Mouse (Mus musculus): ENCODE measurements at regions not wholly inside any gene's neighbourhood (a gene's known extent, or its start where the extent isn't known, plus 50 kb on each side); places are given as distances from the start of the nearest gene placed in this dataset.
"Not testable (repeated sequence)": the region's sequence is repeated elsewhere in the genome, so short reads cannot be mapped to it uniquely, and the experiment has no call there.

- peak; percentile 90 for ATAC-seq (replicated peaks; ENCODE audit: low FRiP score)
- Histone ChIP-seq H3K27me3 (no peaks in the 10 kb centered on the region), H3K36me3 (no peaks in the 10 kb centered on the region), H3K4me3 (replicated peaks) (no peak overlapping the region), H3K4me1 (peaks cover 18% of the 10 kb centered on the region), H3K4me2 (no peak overlapping the region), H3K9me3 (replicated peaks) (no peaks in the 10 kb centered on the region), H3K9ac (no peak overlapping the region), H3K27ac (peak overlapping the region; percentile 81)
- 8% methylated on average over 9 of the region's 9 CpGs for WGBS
These were observed 255.0 kb upstream of the Tmpo start for GRCm38 (mm10) chr10:91436091-91436569.

DNA sequence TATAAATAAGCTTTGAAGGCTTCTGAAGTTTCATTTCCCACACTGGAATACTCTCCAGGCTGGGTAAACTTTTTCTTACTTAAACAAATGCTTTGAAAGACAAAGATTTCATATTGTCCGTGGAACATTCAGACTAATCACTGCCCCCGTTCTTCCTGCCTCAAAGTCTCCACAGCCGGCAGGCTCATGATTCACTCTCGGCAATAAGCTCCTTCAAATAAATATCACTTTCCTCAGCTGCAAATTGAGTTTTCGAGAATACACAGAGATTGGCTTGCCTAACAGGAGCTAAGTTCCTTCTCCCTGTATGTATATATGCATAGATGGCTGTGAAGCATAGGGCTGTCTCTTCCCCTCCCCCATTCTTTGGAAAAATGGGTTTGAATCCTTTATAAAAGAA, 249.2 kb upstream of the Tmpo start:
- no peaks in the 10 kb centered on the region for H3K36me3 ChIP-seq
- H3K4me2 ChIP-seq = peak overlapping the region; percentile 22
- H3K27me3 ChIP-seq = no peaks in the 10 kb centered on the region
- no peak for ATAC-seq (replicated peaks; ENCODE audit: low FRiP score)
- 16% methylated on average over 5 of the region's 5 CpGs for WGBS
- no peak overlapping the region for H3K9ac ChIP-seq
- H3K4me3 ChIP-seq (replicated peaks) = no peak overlapping the region
- H3K4me1 ChIP-seq = peaks cover 13% of the 10 kb centered on the region
- H3K27ac ChIP-seq = 0 out of 2 replicates have a peak overlapping the region, but pooled peaks have one; percentile 9
- H3K9me3 ChIP-seq (replicated peaks) = no peaks in the 10 kb centered on the region

GRCm38 (mm10) chr10:91426584-91426983, 245.5 kb upstream of the Tmpo start:
- 88% methylated on average over 3 of the region's 3 CpGs for WGBS
- Histone ChIP-seq H3K36me3 (no peaks in the 10 kb centered on the region), H3K27me3 (no peaks in the 10 kb centered on the region), H3K27ac (no peak overlapping the region), H3K9ac (no peak overlapping the region), H3K4me3 (replicated peaks) (no peak overlapping the region), H3K4me1 (peaks cover 8% of the 10 kb centered on the region), H3K9me3 (replicated peaks) (no peaks in the 10 kb centered on the region), H3K4me2 (no peak overlapping the region)
- ATAC-seq (replicated peaks; ENCODE audit: low FRiP score) = no peak

- H3K27ac ChIP-seq; H3K9me3 ChIP-seq (replicated peaks); H3K4me2 ChIP-seq; H3K4me3 ChIP-seq (replicated peaks); H3K9ac ChIP-seq; H3K4me1 ChIP-seq; H3K36me3 ChIP-seq; ATAC-seq (replicated peaks; ENCODE audit: low FRiP score); H3K27me3 ChIP-seq: not testable (repeated sequence)
- 86% methylated on average over 7 of the region's 7 CpGs for WGBS
These were observed 244.7 kb upstream of the Tmpo start for GRCm38 (mm10) chr10:91425625-91426385.

DNA sequence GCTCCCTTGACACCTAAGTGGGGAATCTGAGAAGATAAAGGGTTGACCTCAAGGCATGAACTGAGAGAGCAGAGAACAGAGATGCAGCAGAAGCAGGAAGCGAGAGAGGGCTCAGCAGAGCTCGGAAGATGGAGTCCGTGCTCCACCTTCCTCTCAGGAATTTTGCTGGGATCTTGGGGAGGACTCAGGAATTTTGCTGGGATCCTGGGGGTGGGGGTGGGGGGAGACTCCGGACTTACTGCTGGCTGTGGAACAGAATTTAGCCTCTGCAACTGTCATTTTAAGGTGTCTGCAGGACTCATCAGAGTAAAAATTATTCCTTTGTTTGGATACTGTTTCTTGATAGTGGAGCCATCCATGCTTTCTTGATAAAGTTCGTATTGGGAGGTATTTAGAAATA, 243.7 kb upstream of the Tmpo start:
- no peak overlapping the region for H3K9ac ChIP-seq
- H3K4me1 ChIP-seq = peaks cover 4% of the 10 kb centered on the region
- no peak overlapping the region for H3K4me2 ChIP-seq
- ATAC-seq (replicated peaks; ENCODE audit: low FRiP score) = no peak
- H3K36me3 ChIP-seq = no peaks in the 10 kb centered on the region
- WGBS = 72% methylated on average over 5 of the region's 5 CpGs
- H3K27ac ChIP-seq = no peak overlapping the region
- no peaks in the 10 kb centered on the region for H3K27me3 ChIP-seq
- H3K9me3 ChIP-seq (replicated peaks) = no peaks in the 10 kb centered on the region
- H3K4me3 ChIP-seq (replicated peaks) = no peak overlapping the region

GRCm38 (mm10) chr10:91387255-91387654, 206.1 kb upstream of the Tmpo start:
- Histone ChIP-seq H3K27me3 (no peaks in the 10 kb centered on the region), H3K9ac (no peak overlapping the region), H3K36me3 (no peaks in the 10 kb centered on the region), H3K4me2 (no peak overlapping the region), H3K9me3 (replicated peaks) (no peaks in the 10 kb centered on the region), H3K4me1 (no peaks in the 10 kb centered on the region), H3K4me3 (replicated peaks) (no peak overlapping the region), H3K27ac (no peak overlapping the region)
- ATAC-seq (replicated peaks; ENCODE audit: low FRiP score) = no peak
- WGBS = 82% methylated on average over 3 of the region's 3 CpGs

- Histone ChIP-seq H3K9me3 (replicated peaks) (no peaks in the 10 kb centered on the region), H3K36me3 (no peaks in the 10 kb centered on the region), H3K4me1 (no peaks in the 10 kb centered on the region), H3K4me3 (replicated peaks) (no peak overlapping the region), H3K27me3 (no peaks in the 10 kb centered on the region), H3K4me2 (no peak overlapping the region), H3K9ac (no peak overlapping the region), H3K27ac (no peak overlapping the region)
- no peak for ATAC-seq (replicated peaks; ENCODE audit: low FRiP score)
- 54% methylated on average over 2 of the region's 2 CpGs for WGBS
These were observed 203.3 kb upstream of the Tmpo start for GRCm38 (mm10) chr10:91384372-91384771.

GRCm38 (mm10) chr10:91376683-91377082, 195.6 kb upstream of the Tmpo start:
- Histone ChIP-seq H3K4me1 (no peaks in the 10 kb centered on the region), H3K9me3 (replicated peaks) (no peaks in the 10 kb centered on the region), H3K27me3 (no peaks in the 10 kb centered on the region), H3K9ac (no peak overlapping the region), H3K27ac (no peak overlapping the region), H3K4me2 (no peak overlapping the region), H3K4me3 (replicated peaks) (no peak overlapping the region), H3K36me3 (no peaks in the 10 kb centered on the region)
- ATAC-seq (replicated peaks; ENCODE audit: low FRiP score) = no peak
- 92% methylated on average over 3 of the region's 3 CpGs for WGBS

- Histone ChIP-seq H3K27ac (no peak overlapping the region), H3K27me3 (no peaks in the 10 kb centered on the region), H3K4me3 (replicated peaks) (no peak overlapping the region), H3K9me3 (replicated peaks) (no peaks in the 10 kb centered on the region), H3K9ac (no peak overlapping the region), H3K4me1 (no peaks in the 10 kb centered on the region), H3K4me2 (no peak overlapping the region), H3K36me3 (no peaks in the 10 kb centered on the region)
- no peak for ATAC-seq (replicated peaks; ENCODE audit: low FRiP score)
- 17% methylated on average over 1 of the region's 1 CpGs for WGBS
These were observed 186.4 kb upstream of the Tmpo start for GRCm38 (mm10) chr10:91367488-91367887.

DNA sequence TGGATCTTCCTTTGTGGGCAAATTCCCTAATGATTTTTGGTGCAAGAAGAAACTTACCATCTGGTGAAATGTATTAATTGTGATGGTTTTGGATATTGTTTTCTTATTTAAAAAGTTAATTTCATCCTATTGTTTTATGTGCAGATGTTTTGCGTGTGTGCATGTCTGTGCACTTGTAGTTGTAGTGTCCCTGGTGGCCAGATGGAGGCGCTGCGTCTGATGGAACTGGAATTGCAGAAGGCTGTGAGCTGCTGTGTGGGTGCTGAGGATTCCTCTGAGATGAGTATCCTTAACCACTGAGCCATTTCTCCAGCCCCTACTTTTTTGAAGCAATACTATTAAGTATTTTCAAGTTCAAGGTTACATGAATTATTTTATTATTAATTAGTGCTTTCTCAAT, 181.5 kb upstream of the Tmpo start:
- Histone ChIP-seq H3K9me3 (replicated peaks) (no peaks in the 10 kb centered on the region), H3K4me3 (replicated peaks) (no peak overlapping the region), H3K27me3 (no peaks in the 10 kb centered on the region), H3K36me3 (no peaks in the 10 kb centered on the region), H3K27ac (no peak overlapping the region), H3K4me1 (no peaks in the 10 kb centered on the region), H3K9ac (no peak overlapping the region), H3K4me2 (no peak overlapping the region)
- no peak for ATAC-seq (replicated peaks; ENCODE audit: low FRiP score)
- 83% methylated on average over 3 of the region's 3 CpGs for WGBS

GRCm38 (mm10) chr10:91361621-91362020, 180.5 kb upstream of the Tmpo start:
- no peak overlapping the region for H3K27ac ChIP-seq
- WGBS = 83% methylated on average over 2 of the region's 2 CpGs
- H3K36me3 ChIP-seq = no peaks in the 10 kb centered on the region
- no peaks in the 10 kb centered on the region for H3K9me3 ChIP-seq (replicated peaks)
- 0 out of 2 replicates have a peak, but pooled peaks have one; percentile 33 for ATAC-seq (replicated peaks; ENCODE audit: low FRiP score)
- H3K4me1 ChIP-seq = no peaks in the 10 kb centered on the region
- no peak overlapping the region for H3K4me2 ChIP-seq
- no peak overlapping the region for H3K4me3 ChIP-seq (replicated peaks)
- H3K27me3 ChIP-seq = no peaks in the 10 kb centered on the region
- H3K9ac ChIP-seq = no peak overlapping the region

DNA sequence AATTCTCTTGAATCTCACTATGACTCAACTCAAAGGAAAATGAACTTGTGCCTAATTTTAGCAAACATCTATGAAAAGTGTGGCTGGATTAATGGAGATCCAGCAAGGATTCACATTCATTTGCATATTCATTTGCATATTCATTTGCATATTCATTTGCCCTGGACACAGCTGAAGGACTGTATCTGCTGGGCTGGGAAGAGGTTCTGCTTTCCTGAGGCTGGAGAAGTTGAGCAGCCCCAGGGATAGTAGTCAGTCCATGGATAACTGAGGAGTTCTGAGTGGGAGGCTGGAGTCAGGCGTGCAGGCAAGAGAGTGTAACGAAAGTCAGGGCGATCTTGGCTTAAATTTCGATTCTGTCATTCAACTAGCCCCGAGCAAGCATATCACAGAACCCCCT, 164.3 kb upstream of the Tmpo start:
- ATAC-seq (replicated peaks; ENCODE audit: low FRiP score) = peak; percentile 76
- WGBS = 41% methylated on average over 5 of the region's 5 CpGs
- H3K4me2 ChIP-seq = no peak overlapping the region
- no peaks in the 10 kb centered on the region for H3K9me3 ChIP-seq (replicated peaks)
- no peak overlapping the region for H3K4me3 ChIP-seq (replicated peaks)
- H3K9ac ChIP-seq = no peak overlapping the region
- H3K36me3 ChIP-seq = no peaks in the 10 kb centered on the region
- no peaks in the 10 kb centered on the region for H3K4me1 ChIP-seq
- H3K27ac ChIP-seq = no peak overlapping the region
- H3K27me3 ChIP-seq = no peaks in the 10 kb centered on the region

- no peaks in the 10 kb centered on the region for H3K36me3 ChIP-seq
- H3K4me2 ChIP-seq = no peak overlapping the region
- H3K27ac ChIP-seq = no peak overlapping the region
- H3K4me3 ChIP-seq (replicated peaks) = no peak overlapping the region
- H3K4me1 ChIP-seq = no peaks in the 10 kb centered on the region
- no peak overlapping the region for H3K9ac ChIP-seq
- H3K9me3 ChIP-seq (replicated peaks) = no peaks in the 10 kb centered on the region
- 86% methylated on average over 8 of the region's 8 CpGs for WGBS
- no peaks in the 10 kb centered on the region for H3K27me3 ChIP-seq
- no peak for ATAC-seq (replicated peaks; ENCODE audit: low FRiP score)
These were observed 161.0 kb upstream of the Tmpo start for GRCm38 (mm10) chr10:91342083-91342482.
